Mouse (Mus musculus): ENCODE results near the gene Prdx4. TPM values are rescaled to one million over a fixed set of nuclear protein-coding genes. Genes with fewer than 3 reads are reported as not detected.
"Not testable (repeated sequence)": the region's sequence is repeated elsewhere in the genome, so short reads cannot be mapped to it uniquely, and the experiment has no call there.

The Prdx4 gene
- 81.6 and 81.8 TPM in 2 replicates for polyA plus RNA-seq (2015; fragmentation: Nextera tagmentation; extraction: Ambion mirVana)

DNA sequence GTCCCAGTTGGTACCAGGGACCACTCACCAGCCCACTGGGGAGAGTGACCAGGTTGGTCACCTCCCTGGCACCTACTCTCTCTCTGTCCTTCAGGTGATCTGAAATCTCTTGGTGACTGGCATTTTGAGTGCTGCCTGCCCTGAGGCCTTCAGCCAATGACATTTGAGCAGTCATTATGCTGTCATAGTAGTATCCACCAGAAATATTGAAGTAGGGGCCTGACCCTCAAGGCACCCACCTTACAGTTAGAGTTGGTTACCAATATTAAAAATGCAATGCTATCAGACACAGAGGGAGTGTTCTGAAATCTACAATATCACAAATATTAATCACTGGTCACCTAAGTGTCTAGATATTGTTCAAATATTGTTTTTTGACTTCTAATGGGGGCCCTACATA lies at the start of gene Prdx4:
Prdx4 (minus strand) TSS at position 101 of the 400 bp plus-strand sequence.
- no peaks in the 10 kb centered on the region for H3K4me1 ChIP-seq
- H3K36me3 ChIP-seq (replicated peaks) = no peaks in the 10 kb centered on the region
- no peak within 1 kb of the TSS for H3K27ac ChIP-seq
- ATAC-seq (replicated peaks) = no peak
- H3K9ac ChIP-seq = no peak within 1 kb of the TSS
- no peak within 1 kb of the TSS for H3K4me2 ChIP-seq
- H3K9me3 ChIP-seq = no peaks in the 10 kb centered on the region
- H3K4me3 ChIP-seq = no peak within 1 kb of the TSS
- no peaks in the 10 kb centered on the region for H3K27me3 ChIP-seq (replicated peaks)

DNA sequence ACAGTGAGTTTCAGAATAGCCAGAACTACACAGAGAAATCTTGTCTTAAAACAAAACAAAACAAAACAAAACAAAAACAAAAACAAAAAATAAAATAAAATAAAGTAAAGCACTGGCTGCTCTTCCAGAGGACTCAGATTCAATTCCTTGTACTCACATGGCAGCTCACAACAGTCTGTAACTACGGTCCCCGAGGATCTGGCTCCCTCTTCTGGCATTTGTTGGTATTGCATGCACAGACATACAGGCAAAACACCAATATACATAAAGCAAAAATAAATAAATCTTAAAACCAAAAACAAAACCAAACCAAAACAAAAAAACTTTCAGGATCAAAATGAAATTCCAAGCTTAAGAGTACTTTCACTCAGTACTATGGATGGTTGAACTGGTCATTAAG lies 36.0 kb upstream of the Prdx4 start:
- no peak for ATAC-seq (replicated peaks)
- 22% methylated on average over 2 of the region's 2 CpGs for WGBS
- no peaks in the 10 kb centered on the region for H3K4me1 ChIP-seq
- no peaks in the 10 kb centered on the region for H3K36me3 ChIP-seq (replicated peaks)
- H3K27ac ChIP-seq = no peak overlapping the region
- H3K4me3 ChIP-seq = no peak overlapping the region
- H3K4me2 ChIP-seq = no peak overlapping the region
- H3K9me3 ChIP-seq = no peaks in the 10 kb centered on the region
- no peak overlapping the region for H3K9ac ChIP-seq
- no peaks in the 10 kb centered on the region for H3K27me3 ChIP-seq (replicated peaks)

DNA sequence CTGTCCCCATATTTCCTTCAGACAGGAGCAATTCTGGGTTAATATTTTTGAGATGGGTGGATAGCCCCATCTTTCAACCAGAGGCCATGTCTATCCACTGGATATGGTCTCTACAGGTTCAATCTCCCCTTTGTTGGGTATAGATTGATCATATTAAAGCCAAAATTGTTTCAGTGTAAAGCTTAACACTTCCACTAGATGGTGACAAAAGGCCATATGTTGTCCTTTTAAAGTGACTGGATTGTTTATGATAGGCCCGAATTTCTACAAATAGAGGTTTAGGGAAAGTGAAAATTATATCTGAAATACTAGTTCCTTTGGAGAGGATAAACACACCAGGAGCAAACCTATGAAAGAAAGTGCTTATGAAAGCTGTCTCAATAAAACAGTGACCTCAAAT lies 34.9 kb upstream of the Prdx4 start:
- Histone ChIP-seq H3K4me3 (no peak overlapping the region), H3K4me2 (no peak overlapping the region), H3K36me3 (replicated peaks) (no peaks in the 10 kb centered on the region), H3K9me3 (no peaks in the 10 kb centered on the region), H3K27me3 (replicated peaks) (no peaks in the 10 kb centered on the region), H3K27ac (no peak overlapping the region), H3K4me1 (no peaks in the 10 kb centered on the region), H3K9ac (no peak overlapping the region)
- ATAC-seq (replicated peaks) = peak; percentile 48; the same call in 1 of the 2 replicates
- 29% methylated on average over 1 of the region's 1 CpGs for WGBS

DNA sequence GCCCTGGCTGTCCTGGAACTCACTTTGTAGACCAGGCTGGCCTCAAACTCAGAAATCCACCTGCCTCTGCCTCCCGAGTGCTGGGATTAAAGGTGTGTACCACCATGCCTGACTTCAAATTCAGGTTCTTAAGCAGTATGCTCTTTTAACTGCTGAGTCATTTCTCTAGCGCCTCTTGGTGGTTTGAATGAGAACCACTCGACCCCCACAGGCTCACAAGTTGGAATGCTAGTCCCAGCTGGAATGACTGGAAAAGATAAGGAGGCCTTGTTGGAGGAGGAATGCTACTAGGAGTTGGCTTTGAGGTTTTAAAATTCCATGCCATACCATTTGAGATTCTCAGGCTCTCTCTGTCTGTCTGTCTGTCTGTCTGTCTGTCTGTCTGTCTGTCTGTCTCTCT lies 29.6 kb upstream of the Prdx4 start:
- not testable (repeated sequence) for H3K9me3 ChIP-seq; H3K4me3 ChIP-seq; H3K4me1 ChIP-seq; H3K36me3 ChIP-seq (replicated peaks); H3K9ac ChIP-seq; H3K4me2 ChIP-seq; H3K27ac ChIP-seq; H3K27me3 ChIP-seq (replicated peaks); ATAC-seq (replicated peaks)
- WGBS = 69% methylated on average over 3 of the region's 3 CpGs

DNA sequence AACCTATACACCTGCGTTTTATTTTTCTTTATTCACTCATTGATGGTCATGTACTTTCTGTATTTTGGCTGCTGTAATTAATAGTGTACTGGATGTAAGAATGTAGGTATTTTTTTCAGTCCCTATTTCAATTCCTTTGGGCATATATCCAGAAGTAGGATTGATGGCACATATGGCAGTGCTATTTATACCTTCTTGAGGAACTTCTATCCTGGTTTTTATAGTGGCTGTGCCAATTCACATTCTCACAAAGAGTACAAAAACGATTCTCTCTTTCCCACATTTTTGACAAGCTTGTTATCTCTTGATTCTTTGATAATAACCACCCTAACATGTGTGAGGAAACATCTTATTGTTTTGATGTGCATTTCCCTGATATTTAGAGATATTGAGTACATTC lies 24.5 kb upstream of the Prdx4 start:
- H3K36me3 ChIP-seq (replicated peaks) = no peaks in the 10 kb centered on the region
- H3K9ac ChIP-seq = no peak overlapping the region
- WGBS = 42% methylated on average over 2 of the region's 2 CpGs
- no peaks in the 10 kb centered on the region for H3K27me3 ChIP-seq (replicated peaks)
- no peak overlapping the region for H3K27ac ChIP-seq
- no peaks in the 10 kb centered on the region for H3K4me1 ChIP-seq
- no peaks in the 10 kb centered on the region for H3K9me3 ChIP-seq
- no peak for ATAC-seq (replicated peaks)
- H3K4me3 ChIP-seq = no peak overlapping the region
- H3K4me2 ChIP-seq = no peak overlapping the region

DNA sequence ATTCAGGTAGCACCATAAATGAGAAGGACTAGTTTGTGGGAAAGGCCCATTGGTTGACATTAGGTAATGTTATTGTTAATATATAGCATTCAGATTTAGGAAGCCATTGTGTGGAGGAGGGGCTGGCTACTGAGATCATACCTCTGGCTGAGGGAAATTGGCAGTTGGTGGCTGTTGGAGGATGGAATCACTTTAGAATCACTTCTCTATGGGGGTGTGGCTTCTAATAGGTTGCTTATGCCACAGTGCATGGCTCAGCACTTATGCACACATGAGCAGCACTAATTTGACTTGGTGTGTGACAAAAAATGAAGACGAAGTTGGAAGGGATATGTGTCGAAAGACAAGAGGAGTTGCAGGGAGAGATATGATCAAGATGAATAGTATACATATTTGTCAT lies 5.7 kb upstream of the Prdx4 start:
- H3K27ac ChIP-seq = no peak overlapping the region
- no peaks in the 10 kb centered on the region for H3K4me1 ChIP-seq
- no peak overlapping the region for H3K9ac ChIP-seq
- H3K9me3 ChIP-seq = no peaks in the 10 kb centered on the region
- no peak overlapping the region for H3K4me2 ChIP-seq
- no peaks in the 10 kb centered on the region for H3K36me3 ChIP-seq (replicated peaks)
- no peak overlapping the region for H3K4me3 ChIP-seq
- 93% methylated on average over 2 of the region's 2 CpGs for WGBS
- no peaks in the 10 kb centered on the region for H3K27me3 ChIP-seq (replicated peaks)
- no peak for ATAC-seq (replicated peaks)

DNA sequence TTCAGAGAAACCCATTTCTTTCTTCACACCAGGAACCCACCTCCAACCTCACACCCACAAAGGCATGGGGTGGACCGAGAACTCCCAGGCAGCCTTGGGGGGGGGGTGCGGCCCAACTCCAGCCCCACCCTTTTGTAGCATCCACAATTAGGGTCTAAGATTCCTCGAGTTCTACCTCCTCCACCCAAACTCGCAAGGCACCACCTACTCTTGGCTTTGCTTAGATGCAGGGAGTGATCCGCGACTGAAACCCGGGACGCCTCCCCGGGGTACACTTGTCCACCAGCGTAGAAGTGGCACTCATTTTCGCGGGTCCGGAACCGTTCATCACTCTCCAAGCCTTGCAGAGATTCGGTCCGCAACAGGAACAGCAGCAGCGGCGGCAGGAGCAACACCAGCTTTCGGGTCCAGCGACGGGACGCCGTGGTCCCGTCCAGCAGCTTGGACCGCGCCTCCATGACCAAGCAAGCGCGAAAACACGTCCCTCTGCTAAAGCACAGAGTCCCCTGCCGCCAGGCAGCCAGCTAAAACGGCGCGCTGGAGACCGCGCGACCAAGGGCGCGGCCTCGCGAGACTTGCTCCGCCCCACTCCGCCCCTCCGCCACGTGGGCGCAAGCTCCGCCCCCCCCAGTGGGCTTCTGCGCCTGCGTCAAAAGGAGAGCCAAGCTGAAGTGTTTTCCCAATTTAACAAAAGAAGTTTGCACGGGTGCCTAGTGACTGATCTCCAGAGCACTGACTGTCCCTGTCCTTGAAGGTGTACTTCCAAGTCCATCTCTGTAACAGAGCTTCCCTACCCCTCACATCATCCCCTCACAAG lies 2.4 kb downstream of the Prdx4 start:
- H3K4me1 ChIP-seq = no peaks in the 10 kb centered on the region
- H3K27me3 ChIP-seq (replicated peaks) = no peaks in the 10 kb centered on the region
- peak overlapping the region; percentile 71 for H3K27ac ChIP-seq
- H3K9me3 ChIP-seq = no peaks in the 10 kb centered on the region
- ATAC-seq (replicated peaks) = peak; percentile 98
- no peaks in the 10 kb centered on the region for H3K36me3 ChIP-seq (replicated peaks)
- H3K4me3 ChIP-seq = peak overlapping the region; percentile 65
- H3K9ac ChIP-seq = peak overlapping the region; percentile 57
- peak overlapping the region; percentile 61 for H3K4me2 ChIP-seq
- 15% methylated on average over 49 of the region's 49 CpGs for WGBS

DNA sequence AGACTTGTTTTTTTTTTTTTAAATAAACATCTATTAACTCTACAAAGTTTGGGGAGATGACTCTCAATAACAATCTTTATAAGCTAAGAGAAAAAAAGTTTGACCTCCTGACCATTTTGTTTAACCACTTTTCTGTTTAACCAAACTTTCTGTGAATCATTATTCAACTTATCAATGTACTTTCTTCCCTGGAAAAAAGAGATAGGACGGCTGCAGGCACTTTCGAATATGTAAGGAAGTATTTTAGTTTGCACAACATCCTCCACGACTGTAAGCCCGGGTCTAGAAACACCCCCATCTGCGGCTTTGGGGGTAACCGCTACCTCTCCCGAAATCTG lies 3.0 kb downstream of the Prdx4 start:
- peak overlapping the region; percentile 57 for H3K9ac ChIP-seq
- H3K27me3 ChIP-seq (replicated peaks) = no peaks in the 10 kb centered on the region
- H3K4me3 ChIP-seq = peak overlapping the region; percentile 65
- no peaks in the 10 kb centered on the region for H3K4me1 ChIP-seq
- no peaks in the 10 kb centered on the region for H3K9me3 ChIP-seq
- 27% methylated on average over 7 of the region's 7 CpGs for WGBS
- no peak overlapping the region for H3K27ac ChIP-seq
- no peak; the same call in 1 of the 2 replicates for ATAC-seq (replicated peaks)
- peak overlapping the region; percentile 61 for H3K4me2 ChIP-seq
- no peaks in the 10 kb centered on the region for H3K36me3 ChIP-seq (replicated peaks)

DNA sequence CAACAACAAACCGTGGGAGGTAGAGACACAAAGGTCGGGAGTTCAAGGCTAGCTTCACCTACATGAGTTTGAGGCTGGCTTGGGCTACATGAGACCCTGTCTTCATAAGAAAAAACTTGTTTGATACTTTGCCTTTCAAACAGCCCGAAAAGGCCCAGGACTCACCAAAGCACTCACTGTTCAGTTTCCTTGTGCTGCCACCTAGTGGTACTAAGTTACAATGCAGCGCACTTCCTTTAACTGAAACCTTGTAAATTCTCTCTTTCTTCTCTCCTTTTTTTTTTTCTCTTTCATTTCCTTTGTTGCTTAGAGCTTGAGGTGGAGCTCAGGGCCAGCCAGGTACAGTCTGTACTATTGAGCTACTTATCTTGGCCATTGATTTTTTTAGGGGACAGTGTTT lies 22.5 kb downstream of the Prdx4 start:
- Histone ChIP-seq H3K4me1 (no peaks in the 10 kb centered on the region), H3K4me3 (no peak overlapping the region), H3K27ac (no peak overlapping the region), H3K9me3 (no peaks in the 10 kb centered on the region), H3K9ac (no peak overlapping the region), H3K4me2 (no peak overlapping the region), H3K27me3 (replicated peaks) (no peaks in the 10 kb centered on the region), H3K36me3 (replicated peaks) (no peaks in the 10 kb centered on the region)
- WGBS = 52% methylated on average over 4 of the region's 4 CpGs
- peak; percentile 60; the same call in 1 of the 2 replicates for ATAC-seq (replicated peaks)

DNA sequence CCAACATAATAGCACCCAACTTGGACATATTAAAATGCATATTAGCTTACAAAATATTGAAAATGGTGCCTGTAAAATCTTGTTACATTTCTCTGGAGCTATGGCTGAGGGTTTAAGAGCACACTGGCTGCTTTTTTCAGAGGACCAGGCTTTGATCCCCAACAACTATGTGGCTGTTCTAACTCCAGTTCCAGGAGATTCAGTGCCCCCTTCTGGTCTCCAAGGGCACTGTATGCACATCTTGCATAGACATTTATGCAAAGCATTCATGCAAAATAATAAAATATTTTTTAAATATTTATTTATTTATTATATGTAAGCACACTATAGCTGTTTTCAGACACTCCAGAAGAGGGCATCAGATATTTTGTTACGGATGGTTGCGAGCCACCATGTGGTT lies 34.2 kb downstream of the Prdx4 start:
- H3K9me3 ChIP-seq = no peaks in the 10 kb centered on the region
- no peak overlapping the region for H3K4me2 ChIP-seq
- no peak overlapping the region for H3K9ac ChIP-seq
- no peaks in the 10 kb centered on the region for H3K36me3 ChIP-seq (replicated peaks)
- 97% methylated on average over 2 of the region's 2 CpGs for WGBS
- no peak overlapping the region for H3K27ac ChIP-seq
- no peaks in the 10 kb centered on the region for H3K27me3 ChIP-seq (replicated peaks)
- H3K4me3 ChIP-seq = no peak overlapping the region
- no peaks in the 10 kb centered on the region for H3K4me1 ChIP-seq
- ATAC-seq (replicated peaks) = no peak

DNA sequence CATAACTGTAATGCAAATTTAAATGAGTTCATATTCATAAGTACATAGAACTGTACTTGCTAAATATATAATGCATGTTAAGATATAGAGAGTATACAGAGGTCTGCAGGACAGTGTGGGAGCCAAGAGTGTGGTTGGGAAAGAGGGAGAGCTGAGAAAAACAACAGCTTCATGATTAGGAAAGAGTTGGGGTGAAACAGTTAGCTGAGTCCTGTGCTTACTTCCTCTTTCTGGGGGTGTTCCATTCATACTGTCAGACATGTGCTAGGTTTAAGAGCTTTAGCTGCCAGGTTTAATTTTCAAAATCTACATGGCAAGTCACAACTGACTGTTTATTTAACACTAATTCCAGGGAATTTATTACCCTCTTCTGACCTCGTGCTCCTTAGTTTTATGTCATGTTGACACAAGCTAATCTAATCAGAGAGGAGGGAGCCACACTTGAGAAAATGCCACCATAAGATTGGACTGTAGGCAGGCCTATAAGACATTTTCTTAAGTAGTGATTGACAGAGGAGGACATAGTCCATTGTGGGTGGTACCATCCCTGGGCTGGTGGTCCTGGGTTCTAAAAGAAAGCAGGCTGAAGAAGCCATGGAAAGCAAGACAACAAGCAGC lies 60.0 kb downstream of the Prdx4 start:
- Histone ChIP-seq H3K9ac (no peak overlapping the region), H3K27ac (no peak overlapping the region), H3K4me1 (no peaks in the 10 kb centered on the region), H3K4me3 (no peak overlapping the region), H3K36me3 (replicated peaks) (no peaks in the 10 kb centered on the region), H3K9me3 (no peaks in the 10 kb centered on the region), H3K27me3 (replicated peaks) (no peaks in the 10 kb centered on the region), H3K4me2 (no peak overlapping the region)
- no peak for ATAC-seq (replicated peaks)
- 73% methylated on average over 1 of the region's 1 CpGs for WGBS

DNA sequence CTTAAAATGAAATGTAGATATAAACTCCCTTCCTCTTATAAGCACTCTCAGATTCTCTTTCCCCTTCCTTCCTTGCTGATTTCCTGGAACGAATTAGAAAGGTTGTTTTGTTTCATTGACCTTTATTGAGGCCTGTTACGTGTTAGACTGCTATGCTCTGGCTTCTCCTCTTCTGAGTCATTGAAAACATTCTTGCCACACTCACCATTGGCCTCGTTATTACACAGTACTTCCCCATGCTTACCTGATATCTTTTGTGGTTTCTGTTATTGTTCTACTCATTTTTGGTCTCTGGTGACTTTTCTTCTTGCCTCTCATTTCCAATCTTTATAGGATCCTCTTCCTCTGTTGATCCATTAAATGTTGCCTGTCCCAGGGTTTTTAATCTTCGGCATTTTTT lies 62.1 kb downstream of the Prdx4 start:
- Histone ChIP-seq H3K4me3 (no peak overlapping the region), H3K9me3 (no peaks in the 10 kb centered on the region), H3K36me3 (replicated peaks) (0 out of 2 replicates have a peak, but pooled peaks cover 2% of the 10 kb centered on the region), H3K27ac (no peak overlapping the region), H3K9ac (no peak overlapping the region), H3K4me2 (no peak overlapping the region), H3K27me3 (replicated peaks) (no peaks in the 10 kb centered on the region), H3K4me1 (no peaks in the 10 kb centered on the region)
- WGBS = 85% methylated on average over 4 of the region's 4 CpGs
- no peak for ATAC-seq (replicated peaks)

Data from midbrain, embryonic 15.5 days (tissue).